Mouse (Mus musculus): ENCODE data around the gene Cnpy3. TPM values are rescaled to one million over a fixed set of nuclear protein-coding genes. Genes with fewer than 3 reads are reported as not detected.

Cnpy3 gene
- polyA plus RNA-seq, 1 experiment from 2014 or later = 75.6 TPM

DNA sequence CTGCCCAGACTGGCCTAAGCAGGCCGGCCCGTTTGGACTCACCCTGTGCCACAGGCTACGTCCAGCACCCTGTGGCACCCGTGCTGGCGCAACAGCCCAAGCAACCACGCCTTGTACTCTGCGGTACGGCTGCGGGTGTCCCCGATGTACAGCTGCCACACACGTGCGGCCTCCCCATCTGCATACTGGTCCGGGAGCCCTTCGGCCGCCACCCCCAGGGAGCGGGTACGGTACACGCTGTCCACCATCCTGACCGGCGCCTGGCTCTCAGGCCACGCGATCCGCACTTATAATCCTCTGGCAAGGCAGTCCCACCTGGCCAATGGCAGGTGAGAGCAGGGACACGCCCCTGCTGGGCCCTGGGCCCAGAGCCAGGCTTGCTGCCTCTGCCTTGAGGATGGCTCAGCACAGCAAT, 23.1 kb downstream of the Cnpy3 start, which contains the start of gene Gnmt:
Gene Gnmt, minus strand, starts transcription at position 265 of the 415 bp plus-strand sequence.
- Histone ChIP-seq H3K4me2 (ENCODE audit: low read depth, low read length) (peak within 1 kb of the TSS; percentile 63), H3K27ac (ENCODE audit: low read length) (no peak within 1 kb of the TSS), H3K36me3 (ENCODE audit: control insufficient read depth, insufficient read depth, low read length) (peaks cover under 1% of the 10 kb centered on the region; the same call in 1 of the 2 replicates), H3K4me3 (ENCODE audit: low read length) (peak within 1 kb of the TSS; percentile 42), H3K4me1 (ENCODE audit: control insufficient read depth, insufficient read depth, low read length) (peaks cover 8% of the 10 kb centered on the region), H3K9ac (ENCODE audit: low read depth, low read length) (peak within 1 kb of the TSS; percentile 60), H3K27me3 (replicated peaks; ENCODE audit: control insufficient read depth, insufficient read depth, low read length) (0 out of 2 replicates have a peak, but pooled peaks cover 5% of the 10 kb centered on the region), H3K9me3 (ENCODE audit: control insufficient read depth, low read length) (no peaks in the 10 kb centered on the region)
- WGBS = 14% methylated on average over 24 of the region's 24 CpGs
- peak; percentile 86 for ATAC-seq

DNA sequence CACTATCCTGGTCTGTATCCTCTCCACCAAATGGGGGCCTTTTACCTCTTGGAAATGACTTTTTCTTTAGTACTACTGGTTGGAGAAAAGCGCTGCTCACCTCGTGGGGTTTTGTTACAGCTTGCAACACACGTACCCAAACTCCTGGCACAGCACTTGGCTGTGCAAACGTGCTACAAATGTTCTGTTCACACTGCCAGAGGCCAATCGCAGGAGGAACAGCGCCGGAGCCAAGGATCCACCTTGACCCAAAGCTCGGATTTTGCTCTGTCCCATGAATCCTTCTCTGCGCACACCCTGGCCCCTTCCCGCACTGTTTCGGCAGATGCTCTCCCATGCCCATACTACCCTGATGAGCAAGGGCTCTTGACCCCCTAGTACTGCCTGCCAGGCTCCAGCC, 23.5 kb downstream of the Cnpy3 start:
- 0 out of 2 replicates have a peak, but pooled peaks cover 5% of the 10 kb centered on the region for H3K27me3 ChIP-seq (replicated peaks; ENCODE audit: control insufficient read depth, insufficient read depth, low read length)
- H3K9me3 ChIP-seq (ENCODE audit: control insufficient read depth, low read length) = no peaks in the 10 kb centered on the region
- no peak overlapping the region for H3K27ac ChIP-seq (ENCODE audit: low read length)
- peaks cover 5% of the 10 kb centered on the region; the same call in 1 of the 2 replicates for H3K36me3 ChIP-seq (ENCODE audit: control insufficient read depth, insufficient read depth, low read length)
- H3K4me2 ChIP-seq (ENCODE audit: low read depth, low read length) = peak overlapping the region; percentile 63
- no peak for ATAC-seq
- WGBS = 48% methylated on average over 11 of the region's 11 CpGs
- H3K4me3 ChIP-seq (ENCODE audit: low read length) = peak overlapping the region; percentile 42
- peaks cover 8% of the 10 kb centered on the region for H3K4me1 ChIP-seq (ENCODE audit: control insufficient read depth, insufficient read depth, low read length)
- H3K9ac ChIP-seq (ENCODE audit: low read depth, low read length) = peak overlapping the region; percentile 60

DNA sequence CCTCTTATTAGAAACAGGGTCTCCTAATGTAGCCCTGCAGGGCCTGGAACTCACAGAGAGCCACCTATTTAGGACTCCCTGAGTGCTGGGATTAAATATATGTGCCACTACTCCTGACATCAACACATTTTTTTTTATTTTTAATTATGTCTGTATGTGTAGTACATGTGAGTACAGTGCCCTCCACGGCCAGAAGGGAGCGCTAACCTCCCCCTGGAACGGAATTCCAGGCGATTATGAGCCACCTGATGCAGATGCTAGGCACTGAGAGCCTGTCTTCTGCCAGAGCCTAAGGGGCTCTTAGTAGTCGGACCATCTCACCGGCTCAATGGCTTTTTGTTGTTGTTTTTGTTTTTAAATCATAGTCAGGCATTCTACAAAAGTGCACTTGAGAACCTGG, 24.0 kb downstream of the Cnpy3 start:
- H3K9me3 ChIP-seq (ENCODE audit: control insufficient read depth, low read length) = no peaks in the 10 kb centered on the region
- peaks cover 8% of the 10 kb centered on the region; the same call in 1 of the 2 replicates for H3K36me3 ChIP-seq (ENCODE audit: control insufficient read depth, insufficient read depth, low read length)
- H3K9ac ChIP-seq (ENCODE audit: low read depth, low read length) = no peak overlapping the region
- peaks cover 8% of the 10 kb centered on the region for H3K4me1 ChIP-seq (ENCODE audit: control insufficient read depth, insufficient read depth, low read length)
- H3K4me2 ChIP-seq (ENCODE audit: low read depth, low read length) = no peak overlapping the region
- 0 out of 2 replicates have a peak, but pooled peaks cover 5% of the 10 kb centered on the region for H3K27me3 ChIP-seq (replicated peaks; ENCODE audit: control insufficient read depth, insufficient read depth, low read length)
- no peak for ATAC-seq
- no peak overlapping the region for H3K4me3 ChIP-seq (ENCODE audit: low read length)
- no peak overlapping the region for H3K27ac ChIP-seq (ENCODE audit: low read length)
- 47% methylated on average over 6 of the region's 6 CpGs for WGBS

DNA sequence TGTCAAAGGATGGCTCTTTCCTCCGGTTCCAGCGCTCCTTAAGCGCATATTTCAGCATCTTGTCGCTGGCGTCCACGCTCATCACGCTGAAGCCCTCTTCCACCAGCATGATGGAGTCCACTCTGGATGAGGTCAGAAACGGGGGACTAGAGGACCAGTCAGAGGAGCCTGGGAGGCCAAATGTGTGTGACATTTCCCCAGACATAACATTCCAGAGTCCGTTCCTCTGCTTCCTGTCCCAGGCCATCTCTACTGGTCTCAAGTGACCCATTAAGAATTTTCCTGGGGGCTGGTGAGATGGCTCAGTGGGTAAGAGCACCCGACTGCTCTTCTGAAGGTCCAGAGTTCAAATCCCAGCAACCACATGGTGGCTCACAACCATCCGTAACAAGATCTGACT, 24.7 kb downstream of the Cnpy3 start:
- H3K4me3 ChIP-seq (ENCODE audit: low read length) = no peak overlapping the region
- peaks cover 8% of the 10 kb centered on the region for H3K4me1 ChIP-seq (ENCODE audit: control insufficient read depth, insufficient read depth, low read length)
- 90% methylated on average over 11 of the region's 11 CpGs for WGBS
- 0 out of 2 replicates have a peak, but pooled peaks cover 5% of the 10 kb centered on the region for H3K27me3 ChIP-seq (replicated peaks; ENCODE audit: control insufficient read depth, insufficient read depth, low read length)
- H3K36me3 ChIP-seq (ENCODE audit: control insufficient read depth, insufficient read depth, low read length) = peaks cover 10% of the 10 kb centered on the region; the same call in 1 of the 2 replicates
- H3K9me3 ChIP-seq (ENCODE audit: control insufficient read depth, low read length) = no peaks in the 10 kb centered on the region
- H3K9ac ChIP-seq (ENCODE audit: low read depth, low read length) = no peak overlapping the region
- ATAC-seq = no peak
- H3K4me2 ChIP-seq (ENCODE audit: low read depth, low read length) = no peak overlapping the region
- H3K27ac ChIP-seq (ENCODE audit: low read length) = no peak overlapping the region

DNA sequence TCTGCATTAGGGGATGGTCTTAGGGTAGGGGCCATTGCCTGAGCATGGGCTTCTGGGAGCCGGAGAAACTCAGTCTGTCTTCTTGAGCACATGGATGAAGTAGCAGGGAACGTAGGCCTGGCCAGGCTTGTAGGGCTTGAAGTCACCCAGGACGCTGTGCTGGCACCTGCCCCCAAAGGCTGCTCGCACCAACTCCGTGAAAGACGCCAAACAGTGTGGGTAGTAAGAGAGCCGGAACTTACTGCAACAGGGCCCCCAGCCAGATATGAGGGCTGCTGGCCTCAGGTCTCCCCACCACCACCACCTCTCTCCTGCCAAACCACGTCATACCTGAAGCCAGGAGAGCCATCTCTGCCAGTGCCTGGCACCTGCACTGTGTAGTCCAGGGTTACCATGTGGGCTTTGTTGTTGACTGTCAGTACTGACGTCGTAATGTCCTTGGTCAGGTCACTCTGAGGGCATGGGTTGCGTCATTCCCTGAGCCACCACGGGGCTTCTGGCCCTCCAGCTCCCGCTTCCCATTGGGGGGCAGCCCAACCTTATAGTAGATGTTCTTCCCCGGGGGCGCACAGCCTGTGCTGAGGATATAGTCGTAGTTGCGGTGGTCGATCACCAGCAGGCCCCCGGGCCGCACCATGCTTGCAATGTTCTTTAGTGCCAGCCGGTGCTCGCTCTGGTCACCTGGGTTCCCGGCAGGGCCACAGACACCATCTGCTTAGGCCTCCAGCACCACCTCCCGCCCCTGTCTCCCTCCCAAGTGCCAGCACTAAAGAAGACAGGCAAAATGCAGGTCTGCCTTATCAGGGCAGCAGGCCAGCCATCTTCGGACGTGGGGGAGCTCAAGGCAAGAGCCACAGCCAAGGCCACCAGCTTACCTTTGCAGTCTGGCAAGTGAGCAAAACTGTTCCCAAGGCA, 26.0 kb downstream of the Cnpy3 start:
- Histone ChIP-seq H3K27me3 (replicated peaks; ENCODE audit: control insufficient read depth, insufficient read depth, low read length) (0 out of 2 replicates have a peak, but pooled peaks cover 5% of the 10 kb centered on the region), H3K9me3 (ENCODE audit: control insufficient read depth, low read length) (no peaks in the 10 kb centered on the region), H3K36me3 (ENCODE audit: control insufficient read depth, insufficient read depth, low read length) (peaks cover 14% of the 10 kb centered on the region), H3K27ac (ENCODE audit: low read length) (no peak overlapping the region), H3K4me1 (ENCODE audit: control insufficient read depth, insufficient read depth, low read length) (peaks cover 8% of the 10 kb centered on the region), H3K4me2 (ENCODE audit: low read depth, low read length) (no peak overlapping the region), H3K9ac (ENCODE audit: low read depth, low read length) (no peak overlapping the region), H3K4me3 (ENCODE audit: low read length) (no peak overlapping the region)
- ATAC-seq = no peak
- 91% methylated on average over 26 of the region's 26 CpGs for WGBS

DNA sequence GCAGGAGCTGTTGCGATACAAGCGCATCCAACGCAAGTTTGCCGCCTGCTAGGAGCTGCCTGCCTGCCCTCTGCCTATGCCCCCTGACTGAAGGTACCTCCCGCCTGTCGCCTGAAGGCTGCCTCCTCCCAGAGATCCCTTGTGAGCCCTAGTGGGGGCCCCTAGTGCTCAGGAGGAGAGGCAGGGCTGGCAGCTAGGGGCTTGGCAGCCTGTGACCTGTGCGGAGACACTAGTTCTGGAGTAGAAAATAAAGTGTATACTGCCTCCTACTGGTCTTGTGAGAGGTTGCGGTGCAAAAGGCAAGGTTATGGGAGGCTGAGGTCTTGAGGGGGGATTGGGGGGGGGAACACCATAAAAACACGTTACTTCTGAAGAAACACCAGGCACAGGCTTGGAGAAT, 26.7 kb downstream of the Cnpy3 start:
- H3K36me3 ChIP-seq (ENCODE audit: control insufficient read depth, insufficient read depth, low read length) = peaks cover 14% of the 10 kb centered on the region
- no peak overlapping the region for H3K4me3 ChIP-seq (ENCODE audit: low read length)
- H3K27ac ChIP-seq (ENCODE audit: low read length) = no peak overlapping the region
- H3K9me3 ChIP-seq (ENCODE audit: control insufficient read depth, low read length) = no peaks in the 10 kb centered on the region
- no peak overlapping the region for H3K9ac ChIP-seq (ENCODE audit: low read depth, low read length)
- H3K4me2 ChIP-seq (ENCODE audit: low read depth, low read length) = no peak overlapping the region
- no peak for ATAC-seq
- WGBS = 57% methylated on average over 9 of the region's 9 CpGs
- 0 out of 2 replicates have a peak, but pooled peaks cover 5% of the 10 kb centered on the region for H3K27me3 ChIP-seq (replicated peaks; ENCODE audit: control insufficient read depth, insufficient read depth, low read length)
- peaks cover 8% of the 10 kb centered on the region for H3K4me1 ChIP-seq (ENCODE audit: control insufficient read depth, insufficient read depth, low read length)

DNA sequence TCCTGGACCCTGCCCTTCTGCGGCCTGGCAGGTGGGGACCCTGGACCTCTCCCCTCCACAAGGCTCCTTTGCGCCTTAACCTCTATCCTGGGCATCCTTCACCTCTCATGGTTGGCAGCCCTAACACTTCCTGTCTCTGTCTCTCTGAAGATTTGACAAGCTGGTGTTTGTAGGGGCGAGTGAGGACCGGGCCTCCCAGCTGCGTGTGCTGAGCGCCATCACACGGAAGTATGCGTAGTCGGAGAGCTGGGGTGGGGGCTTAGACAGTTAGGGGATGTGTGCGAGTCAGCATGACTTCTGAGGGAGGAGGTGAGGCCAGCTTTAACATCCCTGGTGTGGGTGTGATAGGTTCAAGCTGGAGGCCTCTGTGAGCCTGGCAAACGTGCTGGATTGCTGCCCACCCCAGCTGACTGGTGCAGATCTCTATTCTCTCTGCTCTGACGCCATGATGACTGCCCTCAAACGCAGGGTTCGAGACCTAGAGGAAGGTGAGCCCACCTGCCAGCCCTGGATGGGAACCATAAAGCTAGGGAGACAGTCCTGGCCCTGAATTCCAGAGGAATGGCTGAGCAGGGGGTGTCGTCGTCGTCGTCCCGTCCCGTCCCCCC, 27.4 kb downstream of the Cnpy3 start:
- Histone ChIP-seq H3K4me2 (ENCODE audit: low read depth, low read length) (no peak overlapping the region), H3K4me1 (ENCODE audit: control insufficient read depth, insufficient read depth, low read length) (peaks cover 8% of the 10 kb centered on the region), H3K9ac (ENCODE audit: low read depth, low read length) (no peak overlapping the region), H3K36me3 (ENCODE audit: control insufficient read depth, insufficient read depth, low read length) (peaks cover 14% of the 10 kb centered on the region), H3K4me3 (ENCODE audit: low read length) (no peak overlapping the region), H3K27me3 (replicated peaks; ENCODE audit: control insufficient read depth, insufficient read depth, low read length) (0 out of 2 replicates have a peak, but pooled peaks cover 5% of the 10 kb centered on the region), H3K9me3 (ENCODE audit: control insufficient read depth, low read length) (no peaks in the 10 kb centered on the region), H3K27ac (ENCODE audit: low read length) (no peak overlapping the region)
- no peak for ATAC-seq
- 79% methylated on average over 20 of the region's 20 CpGs for WGBS

DNA sequence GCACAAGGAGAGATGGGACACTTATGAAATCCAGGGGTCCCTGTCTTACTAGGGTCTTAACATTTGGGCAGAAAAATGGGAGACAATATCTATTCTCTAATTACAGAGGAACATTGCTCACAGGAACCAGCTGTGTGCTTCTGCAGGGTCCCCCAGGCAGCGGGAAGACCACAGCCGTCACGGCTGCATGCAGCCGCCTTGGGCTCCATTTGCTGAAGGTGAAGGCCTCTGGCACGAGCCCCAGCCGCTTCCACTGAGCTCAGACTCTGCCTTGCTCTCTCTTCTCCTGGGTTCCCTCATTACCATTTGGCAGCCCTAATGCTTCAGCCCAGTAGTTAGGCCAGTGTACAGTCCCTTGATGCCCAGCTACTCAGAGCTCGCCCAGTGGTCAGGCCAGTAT, 30.9 kb downstream of the Cnpy3 start:
- no peak overlapping the region for H3K4me3 ChIP-seq (ENCODE audit: low read length)
- H3K4me2 ChIP-seq (ENCODE audit: low read depth, low read length) = no peak overlapping the region
- no peak for ATAC-seq
- no peak overlapping the region for H3K27ac ChIP-seq (ENCODE audit: low read length)
- H3K9me3 ChIP-seq (ENCODE audit: control insufficient read depth, low read length) = no peaks in the 10 kb centered on the region
- H3K36me3 ChIP-seq (ENCODE audit: control insufficient read depth, insufficient read depth, low read length) = peaks cover 14% of the 10 kb centered on the region
- 93% methylated on average over 7 of the region's 7 CpGs for WGBS
- no peak overlapping the region for H3K9ac ChIP-seq (ENCODE audit: low read depth, low read length)
- no peaks in the 10 kb centered on the region for H3K4me1 ChIP-seq (ENCODE audit: control insufficient read depth, insufficient read depth, low read length)
- no peaks in the 10 kb centered on the region for H3K27me3 ChIP-seq (replicated peaks; ENCODE audit: control insufficient read depth, insufficient read depth, low read length)

DNA sequence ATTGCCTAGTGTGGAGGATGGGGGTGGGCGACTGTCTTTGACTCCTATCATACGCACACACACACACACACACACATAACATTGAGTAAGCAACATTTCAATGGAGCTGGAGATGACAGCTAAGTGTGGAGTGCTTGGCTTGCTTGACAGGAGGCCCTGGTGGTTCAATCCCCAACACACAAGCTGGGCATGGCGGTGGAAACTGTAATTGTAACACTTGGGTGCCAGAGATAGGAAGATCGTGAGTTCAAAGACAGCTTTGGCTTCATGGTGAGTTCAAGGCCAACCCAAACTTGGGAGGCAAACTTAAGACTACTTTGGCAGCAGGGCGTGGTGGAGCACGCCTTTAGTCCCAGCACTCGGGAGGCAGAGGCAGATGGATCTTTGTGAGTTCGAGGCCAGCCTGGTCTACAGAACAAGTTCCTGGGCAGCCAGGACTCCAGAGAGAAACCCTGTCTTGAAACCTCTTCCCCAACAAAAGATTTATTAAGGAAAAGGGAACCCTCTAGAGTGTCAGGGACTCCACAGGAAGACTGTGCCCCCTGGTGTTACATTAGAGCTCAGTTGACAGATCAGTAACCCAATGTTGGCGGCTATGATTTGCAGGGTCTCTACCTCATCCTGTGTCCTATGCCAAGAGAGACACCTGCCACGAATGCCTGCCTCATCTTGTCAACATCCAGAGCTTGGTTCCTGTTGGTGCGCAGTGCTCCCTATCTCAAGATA, 37.1 kb downstream of the Cnpy3 start:
- Histone ChIP-seq H3K36me3 (ENCODE audit: control insufficient read depth, insufficient read depth, low read length) (peaks cover 10% of the 10 kb centered on the region), H3K27ac (ENCODE audit: low read length) (no peak overlapping the region), H3K9me3 (ENCODE audit: control insufficient read depth, low read length) (no peaks in the 10 kb centered on the region), H3K4me3 (ENCODE audit: low read length) (no peak overlapping the region), H3K27me3 (replicated peaks; ENCODE audit: control insufficient read depth, insufficient read depth, low read length) (no peaks in the 10 kb centered on the region), H3K9ac (ENCODE audit: low read depth, low read length) (no peak overlapping the region), H3K4me1 (ENCODE audit: control insufficient read depth, insufficient read depth, low read length) (peaks cover 8% of the 10 kb centered on the region), H3K4me2 (ENCODE audit: low read depth, low read length) (no peak overlapping the region)
- WGBS = 93% methylated on average over 11 of the region's 11 CpGs
- no peak for ATAC-seq

All from intestine, embryonic 16.5 days (tissue).